ENCODE assay signal across 24 mouse cellular contexts in the genomic region with DNA sequence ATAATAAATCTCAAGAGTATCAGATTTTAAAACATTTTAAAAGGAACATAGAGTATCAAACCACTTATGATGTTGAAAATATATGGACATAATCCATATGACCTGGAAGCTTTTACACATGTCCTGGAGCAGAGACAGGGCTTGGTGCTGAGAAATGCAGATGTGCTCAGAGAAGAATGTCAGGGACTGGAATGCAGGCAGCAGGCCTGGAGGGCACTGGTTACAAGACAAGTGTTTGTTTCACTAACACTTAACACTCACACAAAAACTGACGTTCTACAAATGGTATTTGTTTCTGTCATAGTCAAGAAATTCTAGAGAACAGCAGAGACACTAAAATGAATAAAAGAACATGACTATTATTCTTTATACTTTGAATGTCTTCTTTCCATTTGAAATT. TPM values are rescaled to one million over a fixed set of nuclear protein-coding genes. Genes with fewer than 3 reads are reported as not detected.
A peak's percentile ranks its signal among the peaks of the same experiment; 100 is the strongest.
DNase-seq lines count a peak whose midpoint lies in the region; ATAC-seq lines count a peak whose summit lies in the region.
"Had no signal": no experiment of that assay in that cellular context is flagged by ENCODE, and none has a peak within 500 bp of the region (broad histone marks: within the 10 kb centered on the region; RNA-seq: fewer than 3 reads in every experiment).

No protein-coding gene starts in this region.

- H3K36me3 ChIP-seq in embryonic facial prominence, embryonic 11.5 days (replicated peaks; ENCODE audit: control insufficient read depth, insufficient read depth, low read depth, low read length) = no peaks in the 10 kb centered on the region
- H3K36me3 ChIP-seq: embryonic facial prominence, embryonic 13.5 days; heart, embryonic 12.5 days; hindbrain, embryonic 12.5 days had no signal

- no peak overlapping the region for H3K9ac ChIP-seq in embryonic facial prominence, embryonic 11.5 days (replicated peaks; ENCODE audit: low read length)
- H3K9ac ChIP-seq: embryonic facial prominence, embryonic 13.5 days; forebrain, embryonic 13.5 days; forebrain, postnatal 0 days; heart, embryonic 12.5 days; hindbrain, embryonic 12.5 days had no signal

- DNase-seq in heart, adult 11 months = peak; percentile 46
- DNase-seq in heart, adult 8-10 months (ENCODE audit: low spot score) = no peak
- DNase-seq in 3T3-L1 (ENCODE audit: low read depth, low spot score) = peak; percentile 29
- DNase-seq in ZHBTc4 (ENCODE audit: low read depth, low spot score) = peak; percentile 19
- peak; percentile 26 for DNase-seq in embryonic facial prominence, embryonic 11.5 days (ENCODE audit: low spot score)
- no peak for DNase-seq in frontal cortex, postnatal 25 days (ENCODE audit: low spot score in 2 of 2)
- DNase-seq in right cerebral cortex, postnatal 36 days (ENCODE audit: low spot score in 2 of 2) = no peak
- DNase-seq in spleen, adult 12 weeks (ENCODE audit: low spot score) = no peak
- DNase-seq: adrenal gland, postnatal 10 days; cerebellum, adult 11 months; cerebellum, adult 8-10 months; cerebellum, postnatal 14 days; forebrain, postnatal 0 days; gastrocnemius, postnatal 36 days; heart, adult 2 months; heart, postnatal 36 days had no signal

- H3K4me3 ChIP-seq in embryonic facial prominence, embryonic 11.5 days (ENCODE audit: low read depth, low read length) = no peak overlapping the region
- H3K4me3 ChIP-seq: embryonic facial prominence, embryonic 13.5 days; forebrain, embryonic 13.5 days; heart, adult 2 months; heart, embryonic 12.5 days; hindbrain, embryonic 12.5 days had no signal

- no peaks in the 10 kb centered on the region for H3K4me1 ChIP-seq in embryonic facial prominence, embryonic 11.5 days (ENCODE audit: control insufficient read depth, insufficient read depth, low read length)
- H3K4me1 ChIP-seq: embryonic facial prominence, embryonic 13.5 days; forebrain, embryonic 13.5 days; hindbrain, embryonic 12.5 days had no signal

- no peak for ATAC-seq in embryonic facial prominence, embryonic 11.5 days (replicated peaks; ENCODE audit: insufficient number of reproducible peaks, low FRiP score, low TSS enrichment, low read depth)
- ATAC-seq: forebrain, embryonic 13.5 days; forebrain, postnatal 0 days; hindbrain, embryonic 16.5 days; inflammation-experienced regulatory T-cells, adult 6 months; intestine, postnatal 0 days had no signal

- WGBS in embryonic facial prominence, embryonic 11.5 days = 13% methylated on average over 1 of the region's 1 CpGs

- H3K4me2 ChIP-seq in embryonic facial prominence, embryonic 11.5 days (ENCODE audit: low read depth, low read length) = no peak overlapping the region
- H3K4me2 ChIP-seq: embryonic facial prominence, embryonic 13.5 days; forebrain, embryonic 13.5 days; heart, embryonic 12.5 days; hindbrain, embryonic 12.5 days had no signal

- no peaks in the 10 kb centered on the region for H3K9me3 ChIP-seq in embryonic facial prominence, embryonic 11.5 days (replicated peaks; ENCODE audit: control insufficient read depth, low read length)
- H3K9me3 ChIP-seq: embryonic facial prominence, embryonic 13.5 days; forebrain, embryonic 13.5 days; heart, embryonic 12.5 days; hindbrain, embryonic 12.5 days had no signal

- no peak overlapping the region for H3K27ac ChIP-seq in embryonic facial prominence, embryonic 11.5 days (replicated peaks; ENCODE audit: low read depth, low read length)
- H3K27ac ChIP-seq: embryonic facial prominence, embryonic 13.5 days; forebrain, embryonic 13.5 days; heart, adult 2 months; hindbrain, embryonic 12.5 days had no signal

- H3K27me3 ChIP-seq in embryonic facial prominence, embryonic 11.5 days (ENCODE audit: control insufficient read depth, insufficient read depth, low read length) = no peaks in the 10 kb centered on the region
- H3K27me3 ChIP-seq: CH12.LX; embryonic facial prominence, embryonic 13.5 days; forebrain, embryonic 13.5 days; heart, embryonic 12.5 days; hindbrain, embryonic 12.5 days had no signal

RNA-seq across cellular contexts. Expression of gene Smap1, which starts 30.0 kb away (rescaled TPM):
- total RNA-seq in heart, adult 8-10 months (2022) = 10 to 100 TPM; 13.9 to 18.3 (median 17.5) TPM
- 46.3 and 46.6 TPM in 2 replicates for polyA plus RNA-seq in embryonic facial prominence, embryonic 11.5 days (2014; fragmentation: Nextera tagmentation; extraction: Ambion mirVana)

Comparison
In these comparisons a context has a peak if more than half of its experiments do, and no peak if none do; other contexts are left out.
1. DNase-seq: peak in heart, adult 11 months (single experiment), 3T3-L1 (single experiment), ZHBTc4 (single experiment) and embryonic facial prominence, embryonic 11.5 days (single experiment); none in heart, adult 8-10 months (single experiment), frontal cortex, postnatal 25 days (0 of 2), right cerebral cortex, postnatal 36 days (0 of 2) and spleen, adult 12 weeks (single experiment).